Mouse (Mus musculus) heart, adult 2 months (tissue): ENCODE data around the gene Sult5a1. TPM values are rescaled to one million over a fixed set of nuclear protein-coding genes. Genes with fewer than 3 reads are reported as not detected.

Source experiments
- DNase-seq, 2 experiments: peaks; one replicate each; pipeline ENCODE4 v3.0.0; 2021
- H3K27ac ChIP-seq: fragments of 200-600 bp; 2 replicates; pipeline ENCODE4 v1.8.1; 2022
- H3K27me3 ChIP-seq: fragments of 200-500 bp; 2 replicates; pipeline ENCODE4 v1.6.1; 2012; ENCODE audit warnings: mild to moderate bottlenecking, low read length, inconsistent platforms, mixed read lengths; ENCODE audit not compliant: control insufficient read depth, insufficient read depth
- H3K36me3 ChIP-seq: fragments of 200-500 bp; 2 replicates; pipeline ENCODE4 v1.6.1; 2012; ENCODE audit warnings: low read length, inconsistent platforms; ENCODE audit not compliant: control insufficient read depth, insufficient read depth
- H3K4me1 ChIP-seq: fragments of 200-500 bp; 2 replicates; pipeline ENCODE4 v1.6.1; 2011; ENCODE audit warnings: low read length; ENCODE audit not compliant: control insufficient read depth, insufficient read depth
- H3K4me3 ChIP-seq: fragments of 200-600 bp; 2 replicates; pipeline ENCODE4 v1.8.1; 2022
- H3K79me2 ChIP-seq: fragments of 200-500 bp; replicated peaks from 2 replicates; pipeline ENCODE4 v1.6.1; 2012; ENCODE audit warnings: mild to moderate bottlenecking, inconsistent platforms, low read length, moderate library complexity, mixed read lengths; ENCODE audit not compliant: control insufficient read depth, insufficient read depth
- H3K9ac ChIP-seq: fragments of 200-500 bp; 2 replicates; pipeline ENCODE4 v1.6.1; 2012; ENCODE audit warnings: low read depth, mild to moderate bottlenecking, control low read depth, inconsistent platforms, low read length, mixed read lengths
- CTCF ChIP-seq: fragments of 200-600 bp; IDR thresholded peaks from 2 replicates; pipeline ENCODE4 v1.8.1; 2022; ENCODE audit warnings: antibody characterized with exemption, mild to moderate bottlenecking, moderate library complexity
- EP300 ChIP-seq: fragments of 200-500 bp; IDR thresholded peaks from 2 replicates; pipeline ENCODE4 v1.6.1; 2011; ENCODE audit warnings: low read depth, low read length, control low read depth; ENCODE audit not compliant: insufficient read depth
- POLR2A ChIP-seq: fragments of 200-500 bp; IDR thresholded peaks from 2 replicates; pipeline ENCODE4 v1.6.1; 2011; ENCODE audit warnings: mild to moderate bottlenecking, low read depth, low read length, control low read depth; ENCODE audit not compliant: insufficient read depth
- WGBS: fragments of 180-500 bp; shearing (Covaris S2); methylation state at CpG from one replicate; pipeline ENCODE4 v1.1.7; 2018; 5-methylcytosine and 5-hydroxymethylcytosine counted together
- intact Hi-C: fragments of 180-260 bp; cut with DNase I; formaldehyde crosslinking; loops from one replicate; pipeline ENCODE4 v1.15.1; 2025
- polyA plus RNA-seq: library from polyadenylated mRNA; depleted of rRNA; stranded (reverse); fragments of >200 nt; gene quantifications from 2 replicates; pipeline ENCODE4 v1.2.3, GENCODE M21; 2012
- total RNA-seq, 2 experiments: library from RNA; stranded (reverse); gene quantifications; 2 replicates each; pipeline ENCODE4 v1.2.3; 2021

The Sult5a1 gene
- total and polyA plus RNA-seq, 3 experiments: 0.27 to 5.3 (median 0.91) TPM

DNA sequence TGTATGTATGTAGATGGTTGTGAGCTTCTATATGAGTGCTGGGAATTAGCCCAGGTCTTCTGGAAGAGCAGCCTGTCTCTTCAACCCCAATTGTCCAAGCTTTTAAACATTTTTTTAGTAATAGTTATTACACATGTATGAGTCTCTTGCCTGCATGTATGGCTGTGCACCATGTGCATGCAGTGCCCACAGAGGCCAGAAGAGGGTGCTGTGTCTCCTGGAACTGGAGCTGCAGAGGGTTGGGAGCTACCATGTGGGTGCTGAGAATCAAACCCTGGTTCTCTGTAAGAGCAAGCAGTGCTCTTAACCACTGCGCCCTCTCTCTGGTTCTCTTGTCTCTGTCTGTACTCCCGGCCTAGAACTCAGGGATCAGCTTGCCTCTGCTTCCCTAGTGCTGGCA lies 25.2 kb downstream of the Sult5a1 start:
- H3K4me3 ChIP-seq: no peak overlapping the region
- 92% methylated on average over 2 of the region's 2 CpGs for WGBS
- H3K9ac ChIP-seq: no peak overlapping the region
- H3K4me1 ChIP-seq: peaks cover 5% of the 10 kb centered on the region; the same call in 1 of the 2 replicates
- TF ChIP-seq CTCF (peak; percentile 19), EP300 (no peak)
- intact Hi-C loops: no loop called here
- H3K36me3 ChIP-seq: no peaks in the 10 kb centered on the region
- H3K79me2 ChIP-seq: no peaks in the 10 kb centered on the region
- H3K27ac ChIP-seq: no peak overlapping the region
- no peak for DNase-seq
- H3K27me3 ChIP-seq: no peaks in the 10 kb centered on the region

DNA sequence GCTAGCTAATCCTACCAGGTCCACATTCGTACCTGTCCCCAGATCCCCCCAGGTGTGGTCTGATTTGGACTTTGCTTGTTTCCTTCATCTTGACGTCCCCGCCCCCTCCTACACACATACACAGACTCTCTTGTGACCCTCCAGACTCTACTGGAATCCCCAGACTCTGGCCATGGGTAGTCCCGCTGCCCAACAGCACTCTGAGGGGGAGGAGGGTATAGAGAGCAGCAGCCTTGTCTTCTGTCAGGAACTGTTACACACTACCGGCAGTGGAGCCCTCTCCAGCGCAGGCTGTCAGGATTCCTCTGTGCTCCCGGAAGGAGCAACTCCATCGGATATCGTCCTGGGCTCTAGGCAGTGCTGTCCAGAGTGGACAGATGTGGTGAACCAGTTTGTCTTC lies 27.1 kb downstream of the Sult5a1 start:
- TF ChIP-seq EP300 (no peak), POLR2A (no peak), CTCF (no peak)
- no peaks in the 10 kb centered on the region for H3K27me3 ChIP-seq
- 0 out of 2 replicates have a peak overlapping the region, but pooled peaks have one; percentile 21 for H3K9ac ChIP-seq
- intact Hi-C loops: no loop called here
- DNase-seq: peak in 1 of 2 experiments; percentile 19
- no peaks in the 10 kb centered on the region for H3K36me3 ChIP-seq
- H3K79me2 ChIP-seq: no peaks in the 10 kb centered on the region
- peaks cover 2% of the 10 kb centered on the region; the same call in 1 of the 2 replicates for H3K4me1 ChIP-seq
- no peak overlapping the region for H3K27ac ChIP-seq
- WGBS: 30% methylated on average over 9 of the region's 9 CpGs
- H3K4me3 ChIP-seq: no peak overlapping the region

DNA sequence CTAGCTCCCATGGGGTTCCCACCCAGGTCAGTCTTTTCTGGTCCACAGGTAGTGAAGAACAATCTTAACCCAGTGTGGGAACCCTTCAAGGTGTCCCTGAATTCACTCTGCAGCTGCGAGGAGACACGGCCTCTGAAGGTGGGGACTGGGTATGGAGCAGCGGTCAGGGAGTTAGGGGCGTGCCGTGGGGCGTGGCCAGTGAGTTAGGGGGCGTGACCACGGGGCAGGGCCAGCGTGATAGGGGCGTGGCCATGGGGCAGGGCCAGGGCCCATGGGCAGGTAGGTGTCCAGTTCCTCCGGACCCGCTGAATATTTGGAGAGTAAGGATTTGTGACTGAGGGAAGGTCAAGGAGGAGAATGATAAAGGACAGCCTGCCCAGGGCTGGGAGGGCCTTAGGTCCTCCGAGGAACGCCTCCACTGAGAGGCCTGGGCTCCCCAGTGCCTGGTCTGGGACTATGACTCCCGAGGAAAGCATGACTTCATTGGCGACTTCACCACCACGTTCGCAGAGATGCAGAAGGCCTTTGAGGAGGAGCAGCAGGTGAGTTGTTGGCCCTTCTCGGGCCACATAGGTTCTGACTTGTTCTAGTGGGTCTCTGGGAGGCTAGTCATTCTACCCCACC lies 31.8 kb downstream of the Sult5a1 start:
- TF ChIP-seq POLR2A (no peak), EP300 (no peak), CTCF (no peak)
- Histone ChIP-seq H3K9ac (no peak overlapping the region), H3K4me1 (peaks cover 2% of the 10 kb centered on the region; the same call in 1 of the 2 replicates), H3K79me2 (no peaks in the 10 kb centered on the region), H3K27ac (no peak overlapping the region), H3K4me3 (no peak overlapping the region), H3K27me3 (no peaks in the 10 kb centered on the region), H3K36me3 (no peaks in the 10 kb centered on the region)
- intact Hi-C loops: no loop called here
- 19% methylated on average over 19 of the region's 19 CpGs for WGBS
- no peak for DNase-seq

DNA sequence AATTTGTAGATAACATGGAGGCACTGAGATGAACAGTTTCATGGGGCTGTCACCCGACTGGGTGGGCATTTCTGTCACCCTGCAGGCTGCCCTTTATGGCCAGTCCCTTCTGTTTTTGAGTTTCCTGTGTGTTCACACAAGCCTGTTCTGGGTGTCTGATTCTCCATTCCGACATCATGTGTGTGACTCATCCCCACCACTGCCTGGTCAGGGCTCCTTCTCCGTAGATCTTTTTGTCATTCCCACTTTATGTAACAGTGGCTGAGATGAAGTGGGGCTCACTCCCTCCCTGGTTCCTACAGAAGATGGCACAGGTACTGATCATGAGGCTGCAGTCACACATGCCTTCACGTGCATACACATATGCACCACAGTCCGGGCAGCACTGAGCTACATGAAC lies 35.4 kb downstream of the Sult5a1 start:
- Histone ChIP-seq H3K9ac (no peak overlapping the region), H3K36me3 (no peaks in the 10 kb centered on the region), H3K79me2 (no peaks in the 10 kb centered on the region), H3K27me3 (peaks cover 3% of the 10 kb centered on the region; the same call in 1 of the 2 replicates), H3K27ac (no peak overlapping the region), H3K4me3 (no peak overlapping the region), H3K4me1 (no peaks in the 10 kb centered on the region)
- no peak for DNase-seq
- intact Hi-C loops: no loop called here
- TF ChIP-seq POLR2A (no peak), EP300 (no peak), CTCF (no peak)
- WGBS: 61% methylated on average over 5 of the region's 5 CpGs

DNA sequence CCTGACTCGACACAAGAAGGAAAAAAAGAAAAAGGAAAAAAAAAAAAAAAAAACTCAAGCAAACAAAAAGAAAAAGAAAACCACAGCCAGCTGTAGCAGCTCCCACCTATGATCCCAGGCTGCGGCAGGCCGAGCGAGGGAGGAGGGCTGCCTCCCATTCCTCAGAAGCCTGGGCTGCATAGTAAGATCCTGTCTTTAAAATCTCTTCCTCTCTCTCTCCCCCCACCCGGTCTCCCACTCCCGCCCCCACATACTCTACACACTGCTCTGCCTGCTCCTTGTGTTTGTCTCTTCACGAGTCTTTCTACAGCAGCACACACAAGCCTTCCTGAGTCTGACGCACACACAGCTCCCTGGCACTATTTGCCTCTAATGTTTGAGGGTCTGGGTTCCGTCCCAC lies 36.1 kb downstream of the Sult5a1 start:
- intact Hi-C loops: no loop called here
- WGBS: 54% methylated on average over 9 of the region's 9 CpGs
- DNase-seq: no peak
- no peak overlapping the region for H3K4me3 ChIP-seq
- no peak overlapping the region for H3K27ac ChIP-seq
- no peaks in the 10 kb centered on the region for H3K36me3 ChIP-seq
- no peak for TF ChIP-seq EP300
- no peak for TF ChIP-seq CTCF
- TF ChIP-seq POLR2A: no peak
- no peaks in the 10 kb centered on the region for H3K79me2 ChIP-seq
- H3K27me3 ChIP-seq: peaks cover 8% of the 10 kb centered on the region
- no peak overlapping the region for H3K9ac ChIP-seq
- H3K4me1 ChIP-seq: no peaks in the 10 kb centered on the region; the same call in 1 of the 2 replicates

DNA sequence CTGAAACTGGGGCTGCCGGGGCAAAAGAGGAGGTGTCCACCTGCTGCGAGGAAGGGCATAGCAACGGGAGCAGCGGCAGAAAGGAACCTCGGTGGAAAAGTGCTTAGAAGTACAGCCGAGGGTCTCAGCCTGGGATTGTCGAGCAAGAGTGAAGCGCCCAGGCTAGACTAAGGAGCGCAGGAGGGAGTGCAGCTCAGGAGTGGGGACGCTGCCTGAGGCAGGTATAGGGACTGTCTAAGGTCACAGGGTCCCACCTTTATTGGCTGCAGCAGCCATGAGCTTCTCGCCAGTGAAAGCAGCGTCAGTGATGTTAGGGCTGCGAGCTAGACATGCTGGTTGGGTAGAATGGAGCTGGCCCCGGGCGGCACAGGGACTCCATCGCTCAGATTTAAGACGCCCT lies 40.4 kb downstream of the Sult5a1 start:
- peak overlapping the region; percentile 36; the same call in 1 of the 2 replicates for H3K9ac ChIP-seq
- no peak for TF ChIP-seq EP300
- no peak for TF ChIP-seq CTCF
- TF ChIP-seq POLR2A: no peak
- no peak overlapping the region for H3K27ac ChIP-seq
- peak overlapping the region; percentile 38; the same call in 1 of the 2 replicates for H3K4me3 ChIP-seq
- intact Hi-C loops: no loop called here
- WGBS: 8% methylated on average over 17 of the region's 17 CpGs
- peaks cover 15% of the 10 kb centered on the region for H3K27me3 ChIP-seq
- peaks cover 3% of the 10 kb centered on the region; the same call in 1 of the 2 replicates for H3K4me1 ChIP-seq
- no peaks in the 10 kb centered on the region for H3K79me2 ChIP-seq
- no peaks in the 10 kb centered on the region for H3K36me3 ChIP-seq
- no peak for DNase-seq
